Mouse (Mus musculus) stomach, postnatal 0 days (tissue): ENCODE measurements around the gene Fgfr1op. TPM values are rescaled to one million over a fixed set of nuclear protein-coding genes. Genes with fewer than 3 reads are reported as not detected.
"Not testable (repeated sequence)": the region's sequence is repeated elsewhere in the genome, so short reads cannot be mapped to it uniquely, and the experiment has no call there.

Experiments
- ATAC-seq: fragments of 200-750 bp; cut with Nextera tagmentation; 2 replicates; pipeline ENCODE4 v1.8.0; 2017; ENCODE audit not compliant: low FRiP score, low TSS enrichment
- DNase-seq: peaks from one replicate; pipeline ENCODE4 v3.0.0-alpha.2; 2016; ENCODE audit warnings: low spot score
- H3K27ac ChIP-seq: fragments of 300-500 bp; sonication (generic); replicated peaks from 2 replicates; pipeline ENCODE4 v1.5.1; 2014; ENCODE audit warnings: mild to moderate bottlenecking, control low read depth
- H3K27me3 ChIP-seq: fragments of 300-500 bp; sonication (generic); 2 replicates; pipeline ENCODE4 v1.6.1; 2014; ENCODE audit warnings: low read length; ENCODE audit not compliant: control insufficient read depth, insufficient read depth
- H3K36me3 ChIP-seq: fragments of 300-500 bp; sonication (generic); 2 replicates; pipeline ENCODE4 v1.6.1; 2014; ENCODE audit warnings: low read length, mixed read lengths; ENCODE audit not compliant: control insufficient read depth, insufficient read depth
- H3K4me1 ChIP-seq: fragments of 300-500 bp; sonication (generic); replicated peaks from 2 replicates; pipeline ENCODE4 v1.6.1; 2014; ENCODE audit warnings: antibody characterized with exemption; ENCODE audit not compliant: control insufficient read depth, insufficient read depth
- H3K4me2 ChIP-seq: fragments of 300-500 bp; sonication (generic); replicated peaks from 2 replicates; pipeline ENCODE4 v1.6.1; 2014; ENCODE audit warnings: low read depth, mild to moderate bottlenecking, control low read depth, moderate library complexity
- H3K4me3 ChIP-seq: fragments of 300-500 bp; sonication (generic); 2 replicates; pipeline ENCODE4 v1.5.1; 2014; ENCODE audit warnings: low read depth, low read length, control low read depth
- H3K9ac ChIP-seq: fragments of 300-500 bp; sonication (generic); 2 replicates; pipeline ENCODE4 v1.6.1; 2014; ENCODE audit warnings: mild to moderate bottlenecking, low read length, control low read depth, mixed read lengths
- H3K9me3 ChIP-seq: fragments of 300-500 bp; sonication (generic); 2 replicates; pipeline ENCODE4 v1.6.1; 2016; ENCODE audit warnings: low read length; ENCODE audit not compliant: control insufficient read depth
- CTCF ChIP-seq: IDR thresholded peaks from 2 replicates; pipeline ENCODE4 v1.5.1; 2016; ENCODE audit warnings: antibody characterized with exemption, low read depth, mild to moderate bottlenecking, moderate library complexity
- EP300 ChIP-seq: optimal IDR thresholded peaks from 2 replicates; pipeline ENCODE3; 2016; ENCODE audit warnings: antibody characterized with exemption
- WGBS: fragments of 180-500 bp; shearing (Covaris S2); extraction: QIAGEN DNeasy Blood & Tissue Kit; methylation state at CpG from one replicate; pipeline ENCODE4 v1.1.7; 2014; 5-methylcytosine and 5-hydroxymethylcytosine counted together
- polyA plus RNA-seq: library from polyadenylated mRNA; unstranded; fragments of >200 nt; fragmentation: Nextera tagmentation; extraction: Ambion mirVana; gene quantifications from 2 replicates; pipeline ENCODE4 v1.2.1, GENCODE M21; 2015

Fgfr1op gene
- polyA plus RNA-seq, 1 experiment from 2014 or later: 12.7 TPM

GRCm38 (mm10) chr17:8199067-8199935 lies 34.0 kb downstream of the Fgfr1op start:
- no peak overlapping the region for H3K27ac ChIP-seq
- ATAC-seq: no peak
- peaks cover 5% of the 10 kb centered on the region; the same call in 1 of the 2 replicates for H3K36me3 ChIP-seq
- H3K4me1 ChIP-seq: no peaks in the 10 kb centered on the region
- H3K9ac ChIP-seq: no peak overlapping the region
- DNase-seq: no peak
- no peak overlapping the region for H3K4me2 ChIP-seq
- 88% methylated on average over 11 of the region's 11 CpGs for WGBS
- no peaks in the 10 kb centered on the region for H3K9me3 ChIP-seq
- H3K4me3 ChIP-seq: no peak overlapping the region
- H3K27me3 ChIP-seq: no peaks in the 10 kb centered on the region
- no peak for TF ChIP-seq CTCF
- TF ChIP-seq EP300: no peak

- H3K9ac ChIP-seq: no peak overlapping the region
- H3K4me1 ChIP-seq: no peaks in the 10 kb centered on the region
- 59% methylated on average over 1 of the region's 1 CpGs for WGBS
- H3K4me2 ChIP-seq: no peak overlapping the region
- H3K9me3 ChIP-seq: no peaks in the 10 kb centered on the region
- peaks cover 5% of the 10 kb centered on the region; the same call in 1 of the 2 replicates for H3K36me3 ChIP-seq
- no peak for ATAC-seq
- no peaks in the 10 kb centered on the region for H3K27me3 ChIP-seq
- no peak overlapping the region for H3K27ac ChIP-seq
- no peak for DNase-seq
- no peak for TF ChIP-seq CTCF
- no peak for TF ChIP-seq EP300
- H3K4me3 ChIP-seq: no peak overlapping the region
Measured at GRCm38 (mm10) chr17:8199936-8200330, 34.6 kb downstream of the Fgfr1op start.

GRCm38 (mm10) chr17:8203487-8203886 lies 38.2 kb downstream of the Fgfr1op start:
- Histone ChIP-seq H3K4me3 (no peak overlapping the region), H3K4me2 (no peak overlapping the region), H3K9ac (no peak overlapping the region), H3K4me1 (no peaks in the 10 kb centered on the region), H3K9me3 (no peaks in the 10 kb centered on the region), H3K27me3 (no peaks in the 10 kb centered on the region), H3K27ac (no peak overlapping the region), H3K36me3 (no peaks in the 10 kb centered on the region)
- ATAC-seq (no peak), DNase-seq (no peak)
- no peak for TF ChIP-seq EP300
- TF ChIP-seq CTCF: no peak
- WGBS: 65% methylated on average over 1 of the region's 1 CpGs

- not testable (repeated sequence) for H3K27me3 ChIP-seq, H3K4me2 ChIP-seq, DNase-seq, H3K4me1 ChIP-seq, H3K9me3 ChIP-seq, H3K4me3 ChIP-seq, H3K9ac ChIP-seq, H3K36me3 ChIP-seq, ATAC-seq, H3K27ac ChIP-seq
- WGBS: 36% methylated on average over 1 of the region's 1 CpGs
Measured at GRCm38 (mm10) chr17:8205221-8205631, 39.9 kb downstream of the Fgfr1op start.

- no peaks in the 10 kb centered on the region for H3K4me1 ChIP-seq
- DNase-seq: no peak
- ATAC-seq: no peak
Measured at GRCm38 (mm10) chr17:8206691-8207090, 41.4 kb downstream of the Fgfr1op start.

GRCm38 (mm10) chr17:8209696-8210095 lies 44.4 kb downstream of the Fgfr1op start:
- Histone ChIP-seq H3K4me2 (no peak overlapping the region), H3K4me1 (no peaks in the 10 kb centered on the region), H3K9me3 (no peaks in the 10 kb centered on the region), H3K9ac (no peak overlapping the region), H3K27ac (no peak overlapping the region), H3K36me3 (no peaks in the 10 kb centered on the region), H3K27me3 (no peaks in the 10 kb centered on the region), H3K4me3 (no peak overlapping the region)
- WGBS: 89% methylated on average over 2 of the region's 2 CpGs
- TF ChIP-seq EP300 (no peak), CTCF (no peak)
- ATAC-seq (no peak), DNase-seq (no peak)

More at GRCm38 (mm10) chr17:8206691-8207090, 41.4 kb downstream of the Fgfr1op start:
- H3K9me3 ChIP-seq: no peaks in the 10 kb centered on the region
- no peaks in the 10 kb centered on the region for H3K27me3 ChIP-seq
- H3K9ac ChIP-seq: no peak overlapping the region
- no peak for TF ChIP-seq CTCF
- TF ChIP-seq EP300: no peak
- WGBS: 81% methylated on average over 5 of the region's 5 CpGs
- H3K4me2 ChIP-seq: no peak overlapping the region
- H3K4me3 ChIP-seq: no peak overlapping the region
- no peak overlapping the region for H3K27ac ChIP-seq
- H3K36me3 ChIP-seq: no peaks in the 10 kb centered on the region
